Mouse (Mus musculus) E14TG2a.4 (cell line): ENCODE results near the gene Omd.
"Not testable (repeated sequence)": the region's sequence is repeated elsewhere in the genome, so short reads cannot be mapped to it uniquely, and the experiment has no call there.

Experiments
- CTCF ChIP-seq: conservative IDR thresholded peaks from 2 replicates; pipeline ENCODE4 v1.5.1; 2014; ENCODE audit warnings: low read length
- NANOG ChIP-seq: IDR thresholded peaks from 2 replicates; pipeline ENCODE4 v1.6.1; 2014; ENCODE audit warnings: borderline replicate concordance, low read length, mixed read lengths
- POU5F1 ChIP-seq: IDR thresholded peaks from 2 replicates; pipeline ENCODE4 v1.6.1; 2014; ENCODE audit warnings: low read length, borderline replicate concordance

GRCm38 (mm10) chr13:49602541-49602940 is 20.3 kb downstream of the Omd start:
- not testable (repeated sequence) for TF ChIP-seq CTCF, NANOG, POU5F1
